Mouse (Mus musculus) NIH3T3 (cell line): ENCODE data around the gene Zfp740.
A peak's percentile ranks its signal among the peaks of the same experiment; 100 is the strongest.

Experiments
- DNase-seq: peaks from one replicate; pipeline ENCODE4 v3.0.0-alpha.2; 2012; ENCODE audit warnings: low read depth

The Zfp740 gene

DNA sequence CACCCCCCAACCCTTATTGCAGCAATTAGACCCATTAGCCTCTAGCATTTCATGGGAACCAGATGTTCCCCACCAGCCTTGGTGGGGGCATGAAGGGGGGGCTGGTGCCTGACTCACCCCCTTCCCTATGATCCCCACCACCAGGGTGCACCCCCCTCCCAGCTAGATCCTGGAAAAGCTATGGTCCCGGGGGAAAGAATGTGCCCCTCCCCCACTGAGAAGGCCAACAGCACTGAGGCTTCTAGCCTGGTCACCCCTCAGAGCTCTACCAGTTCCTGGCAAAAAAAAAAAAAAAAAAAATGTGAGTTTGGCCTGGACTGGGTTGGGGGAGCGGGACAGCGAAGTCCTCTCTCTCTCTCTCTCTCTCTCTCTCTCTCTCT, 45.8 kb downstream of the Zfp740 start:
- peak; percentile 89 for DNase-seq

DNA sequence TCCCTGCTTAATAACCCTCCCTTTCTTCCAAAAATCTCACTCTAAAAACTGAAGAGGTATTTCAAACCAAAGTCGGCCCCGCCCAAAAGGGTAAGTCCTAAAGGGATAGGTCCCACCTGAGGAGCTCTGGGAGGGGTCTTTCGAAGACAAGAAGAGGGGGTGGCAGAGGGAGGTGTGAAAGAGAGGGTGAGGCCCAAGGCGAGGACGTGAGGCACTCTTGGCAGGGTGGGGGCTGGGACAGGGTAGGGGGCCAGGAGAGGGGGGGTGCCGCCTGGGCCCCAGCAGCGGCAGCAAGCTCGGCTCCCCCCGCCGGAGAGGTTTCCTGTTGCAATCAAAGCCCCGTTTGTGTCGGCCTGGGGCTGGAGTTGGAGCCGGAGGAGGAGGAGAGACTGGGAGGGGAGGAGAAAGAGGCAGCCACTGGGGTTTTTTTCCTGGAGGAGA, 46.2 kb downstream of the Zfp740 start:
- DNase-seq, result peak; percentile 67

DNA sequence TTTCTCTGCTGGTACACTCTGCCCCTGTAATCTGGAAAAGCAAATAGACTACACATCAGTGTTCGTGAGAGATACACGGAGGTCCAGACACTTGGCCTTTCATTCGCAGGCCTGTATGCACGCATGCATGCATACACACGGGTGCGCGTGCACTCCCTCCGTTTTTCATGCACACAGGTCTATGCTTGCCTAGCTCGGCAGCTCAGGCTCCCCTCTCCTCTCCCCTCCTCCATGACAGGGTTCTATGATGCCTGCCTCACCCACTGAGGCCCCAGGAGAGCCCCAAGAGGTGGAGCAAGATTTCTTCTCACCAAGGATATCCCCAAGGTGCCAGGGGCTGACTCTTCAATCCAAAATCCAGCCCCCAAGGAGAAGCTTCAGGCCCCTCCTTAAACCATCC, 46.9 kb downstream of the Zfp740 start:
- DNase-seq, result no peak

DNA sequence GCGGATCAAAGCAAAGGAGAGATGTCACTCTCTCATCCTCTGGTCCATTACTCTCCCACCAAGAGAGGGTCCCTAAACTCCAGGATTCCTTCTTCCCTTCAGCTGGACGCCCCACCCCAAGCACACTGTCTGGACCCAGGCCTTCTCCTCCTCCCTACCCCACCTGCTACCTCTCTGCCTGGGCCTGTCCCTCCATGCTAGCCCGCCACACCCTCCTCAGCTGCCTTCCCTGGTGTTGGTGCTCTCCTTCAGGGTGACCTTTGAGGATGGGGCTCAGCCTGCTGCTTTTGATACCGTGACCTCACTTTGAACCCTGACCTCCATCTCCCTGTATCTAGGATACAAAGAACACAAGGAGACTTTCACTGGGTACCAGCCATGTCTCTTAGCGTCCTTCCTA, 47.5 kb downstream of the Zfp740 start:
- no peak for DNase-seq

DNA sequence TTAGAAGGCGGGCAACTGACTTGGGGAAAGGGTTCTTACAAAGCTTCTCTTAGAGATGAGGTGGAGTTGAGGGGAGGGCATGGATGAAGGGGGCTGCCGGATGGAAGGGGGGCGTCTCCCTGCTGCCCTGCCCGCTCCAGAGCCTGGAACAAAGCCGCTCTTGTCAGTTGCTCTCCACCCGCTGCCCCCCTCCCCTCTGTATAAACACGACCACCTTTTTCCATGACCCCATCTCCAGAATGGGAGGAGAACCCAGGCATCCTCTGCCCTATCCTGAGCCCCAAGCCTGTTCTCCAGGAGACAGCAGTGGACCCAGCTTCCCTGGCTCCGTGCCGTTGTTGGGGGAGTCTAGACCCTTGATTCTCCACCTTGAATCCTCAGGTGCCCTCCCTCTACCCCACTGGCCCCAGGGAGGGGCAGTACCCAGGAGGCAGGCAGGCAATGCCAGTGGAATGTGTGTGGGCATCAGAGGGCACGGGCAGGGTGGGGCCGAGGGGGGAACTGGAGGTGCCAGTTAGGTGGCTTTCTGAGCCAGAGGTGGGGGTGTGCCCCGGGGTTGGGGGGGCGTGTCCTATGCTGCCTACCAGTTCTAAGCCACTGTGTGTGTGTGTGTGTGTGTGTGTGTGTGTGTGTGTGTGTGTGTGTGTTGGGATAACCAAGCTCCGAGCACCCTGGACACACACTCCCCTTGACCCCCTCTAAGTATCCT, 52.7 kb downstream of the Zfp740 start:
- peak; percentile 34 for DNase-seq

DNA sequence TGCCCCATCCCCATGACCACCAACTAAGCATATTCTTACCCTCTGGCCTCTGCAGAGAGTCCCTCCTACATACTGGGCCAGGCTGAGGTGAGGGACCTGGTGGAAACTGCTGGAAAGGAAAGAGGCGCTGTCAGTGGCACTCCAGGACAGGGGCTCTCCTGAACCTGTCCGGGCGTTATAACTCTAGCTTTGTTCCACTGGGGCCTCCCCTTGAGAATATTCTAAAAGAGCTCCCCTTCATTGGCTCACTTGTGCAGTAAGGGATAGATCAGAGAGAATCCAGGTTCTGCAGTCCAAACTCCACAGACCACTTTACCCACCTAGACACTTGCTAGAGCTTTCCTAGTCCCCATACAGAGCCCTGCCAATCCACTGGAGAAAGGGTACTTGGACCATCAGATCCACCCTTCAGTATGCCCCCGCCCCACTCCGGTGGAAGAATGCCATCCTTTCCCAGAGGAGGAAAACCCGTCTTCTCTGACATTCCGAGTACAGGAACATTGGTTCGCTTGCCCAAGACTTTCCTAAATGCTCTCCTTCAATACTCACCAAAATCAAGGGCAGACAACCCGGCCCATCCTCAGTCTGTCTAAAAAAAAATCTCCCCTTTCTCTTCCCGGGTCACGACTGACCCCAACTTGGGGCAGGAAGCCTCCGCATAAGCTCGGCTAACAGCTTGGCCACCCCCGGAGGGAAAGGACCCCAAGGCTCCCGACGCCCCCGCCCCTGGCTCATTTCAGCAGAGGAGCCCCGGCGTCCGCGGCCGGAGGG, 53.6 kb downstream of the Zfp740 start:
- peak; percentile 47 for DNase-seq

DNA sequence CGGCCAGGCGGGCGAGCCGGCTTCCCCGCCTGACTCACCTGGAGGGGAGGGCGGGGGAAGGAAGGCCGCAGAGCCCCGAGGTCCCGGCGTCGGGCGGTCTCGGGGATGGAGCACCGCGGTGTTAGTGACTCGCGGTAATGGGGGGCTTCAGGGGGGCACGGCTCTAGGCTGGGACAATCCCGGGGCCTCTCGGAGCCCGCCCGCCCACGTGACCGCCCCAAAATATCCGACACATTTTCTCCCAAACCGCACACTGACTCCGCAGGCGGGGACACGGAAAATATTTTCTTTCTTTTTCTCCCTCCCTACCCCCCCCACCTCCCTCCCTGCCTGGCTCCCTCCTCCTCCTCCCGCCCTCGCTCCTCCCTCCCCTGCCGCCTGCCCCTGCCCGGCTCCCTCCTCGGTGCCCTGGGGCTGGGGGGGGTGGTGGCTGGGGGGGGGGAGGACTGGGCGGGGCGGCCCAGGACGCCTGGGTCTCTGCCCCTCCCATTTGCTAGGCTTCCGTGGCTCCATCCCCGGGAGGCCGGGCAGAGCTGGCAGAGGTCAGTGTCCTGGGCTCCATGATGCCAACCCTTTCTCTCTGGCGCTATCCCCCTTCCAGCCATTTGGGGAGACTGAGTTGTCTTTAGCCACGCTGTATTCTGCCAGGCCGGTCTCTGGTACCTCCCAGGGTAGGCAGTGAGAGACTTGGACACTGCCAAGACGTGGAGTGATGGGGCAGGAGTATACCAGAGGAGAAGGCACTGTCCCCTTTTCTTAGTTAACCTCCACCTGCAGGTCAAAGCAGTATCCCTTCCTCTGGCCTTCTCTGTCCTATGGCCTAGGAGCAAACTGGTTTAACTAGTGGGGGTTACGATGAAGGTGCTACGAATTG, 54.4 kb downstream of the Zfp740 start, which contains the start of gene Rarg:
Gene Rarg, minus strand, starts transcription at position 316 of the 874 bp plus-strand sequence.
- DNase-seq, result peak; percentile 87

DNA sequence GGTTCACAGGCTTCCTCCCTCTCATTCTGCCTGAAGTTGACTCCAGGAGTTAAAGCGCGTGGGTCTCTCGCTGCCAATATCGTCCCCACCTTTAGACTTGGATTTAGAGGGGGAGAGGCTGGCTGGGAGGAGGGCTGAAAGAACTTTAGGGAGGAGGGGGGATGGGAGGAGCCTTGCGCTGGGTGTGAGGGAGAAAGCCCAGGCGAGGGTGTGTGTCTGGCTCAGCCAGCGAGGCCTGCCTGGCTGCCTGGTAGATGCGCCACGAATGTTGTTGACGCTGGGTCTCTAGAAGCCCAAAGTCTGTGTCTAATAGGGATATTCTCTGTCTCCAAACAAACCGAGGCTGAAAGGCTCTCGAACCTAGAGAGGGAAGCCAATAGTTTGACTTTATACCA, 55.0 kb downstream of the Zfp740 start:
- peak; percentile 88 for DNase-seq

DNA sequence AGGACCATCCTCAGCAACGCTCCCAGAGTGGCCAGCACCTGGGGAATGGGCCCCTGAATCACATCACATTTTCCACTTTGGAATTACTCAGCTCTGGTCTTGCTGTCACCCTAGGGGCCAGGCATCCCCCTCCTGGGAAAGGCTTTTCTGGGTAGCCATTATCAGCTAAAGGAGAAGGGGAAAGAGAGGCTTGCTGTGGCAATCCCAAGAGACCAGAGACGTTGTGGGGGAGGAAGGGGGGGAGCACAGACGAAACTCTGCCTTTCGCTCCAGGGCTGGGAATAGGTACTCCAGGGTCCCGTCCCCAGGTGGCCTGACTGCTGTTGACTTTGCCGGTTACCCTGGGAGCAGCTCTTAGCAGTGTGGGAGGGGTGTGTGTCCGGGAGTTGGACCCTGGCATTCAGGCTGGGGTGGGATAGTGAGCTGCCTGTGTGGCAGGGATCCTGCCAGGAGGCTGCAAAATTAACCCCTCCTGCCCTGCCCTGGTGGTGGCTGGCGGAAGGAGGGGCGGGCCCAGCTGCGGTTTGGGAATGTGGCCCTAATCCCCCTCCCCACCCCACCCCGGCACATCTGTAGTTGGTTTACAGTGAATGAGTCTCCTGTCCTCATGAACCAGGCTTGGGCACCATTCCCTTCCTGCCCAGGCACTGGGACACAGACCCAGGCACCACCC, 55.7 kb downstream of the Zfp740 start:
- peak; percentile 71 for DNase-seq

DNA sequence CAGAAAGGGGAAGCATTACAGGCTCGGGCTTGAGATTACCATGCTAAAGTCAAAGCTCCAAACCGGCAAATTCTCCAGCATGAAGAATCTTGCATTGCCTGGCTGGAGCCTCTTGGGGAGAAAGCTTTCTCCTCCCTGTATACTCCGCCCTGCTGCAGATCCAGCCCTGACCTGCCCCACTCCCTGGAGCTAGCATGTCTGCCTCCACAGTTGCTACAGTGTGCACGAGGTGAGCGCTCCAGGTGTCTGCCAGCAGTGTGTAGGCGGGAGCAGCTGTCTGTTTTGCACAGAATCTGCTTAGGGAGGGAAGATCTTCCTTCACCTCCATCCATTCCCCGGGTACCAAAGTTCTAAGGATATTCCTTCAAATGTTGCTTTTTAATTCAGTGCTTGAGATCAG, 59.5 kb downstream of the Zfp740 start:
- DNase-seq, result no peak

DNA sequence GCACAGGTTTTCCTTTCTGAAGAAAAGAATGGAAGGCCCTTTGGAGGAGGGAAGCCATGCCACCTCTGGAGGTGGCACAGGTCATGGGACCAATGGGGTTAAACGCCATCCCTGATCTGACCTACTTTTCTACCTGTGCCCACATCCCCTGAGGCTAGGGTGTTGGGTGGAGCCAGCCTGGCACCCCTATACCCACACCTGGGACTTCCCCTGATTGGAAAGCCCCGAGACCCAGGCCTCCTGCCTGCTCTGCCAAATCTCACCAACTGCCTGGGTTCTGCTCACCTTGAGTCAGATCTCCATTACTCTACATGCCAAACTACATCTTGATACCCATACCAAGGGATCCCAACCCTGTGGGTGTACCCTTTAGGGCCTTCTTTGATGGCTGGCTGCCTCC, 60.0 kb downstream of the Zfp740 start:
- DNase-seq, result no peak
